Mouse (Mus musculus): ENCODE measurements at regions not wholly inside any gene's neighbourhood (a gene's known extent, or its start where the extent isn't known, plus 50 kb on each side); places are given as distances from the start of the nearest gene placed in this dataset.
A peak's percentile ranks its signal among the peaks of the same experiment; 100 is the strongest.

DNA sequence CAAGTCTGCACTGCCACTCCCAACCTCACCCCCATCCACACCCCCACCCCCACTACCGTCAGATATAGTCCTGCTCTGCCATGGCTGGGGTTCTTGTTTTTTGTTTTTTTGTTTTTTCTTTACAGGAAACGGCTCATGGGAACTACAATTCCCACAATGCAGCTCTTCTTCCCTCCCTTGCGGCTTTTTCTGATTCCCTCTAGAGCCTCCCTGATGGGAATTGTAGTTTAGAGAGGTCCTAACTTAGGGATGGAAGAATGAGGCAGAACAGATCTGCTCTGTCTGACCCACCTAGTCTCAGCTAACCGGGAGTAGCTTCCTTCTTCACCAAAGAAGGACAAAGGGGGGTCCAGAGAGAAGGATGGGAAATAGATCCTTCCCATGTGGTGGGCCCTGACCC lies 98.7 kb upstream of the Mvb12b start:
- no peak for DNase-seq (ENCODE audit: extremely low spot score, low read depth, low spot score)

DNA sequence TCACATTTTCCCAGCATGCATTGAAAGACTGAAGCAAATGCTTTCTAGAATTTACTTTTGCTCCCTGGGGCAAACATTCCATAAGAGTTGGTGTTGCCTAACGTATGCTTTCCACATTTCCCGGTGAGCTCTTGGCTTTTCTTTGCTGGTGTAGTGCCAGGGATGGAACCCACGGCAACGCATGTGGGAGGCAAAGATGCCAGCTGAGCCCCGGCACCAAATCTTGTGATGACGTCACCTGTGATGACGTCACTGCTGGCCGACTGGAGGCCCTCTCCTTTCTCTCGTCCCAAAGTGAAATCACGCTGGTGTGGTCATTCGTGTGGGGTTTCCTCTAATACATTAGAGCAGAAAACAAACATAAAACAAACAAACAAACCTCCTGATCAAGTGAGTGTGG lies 97.6 kb upstream of the Mvb12b start:
- DNase-seq (ENCODE audit: extremely low spot score, low read depth, low spot score) = no peak

GRCm38 (mm10) chr2:33983112-33983748 lies 95.5 kb upstream of the Mvb12b start:
- DNase-seq (ENCODE audit: extremely low spot score, low read depth, low spot score) = no peak

- no peak for DNase-seq (ENCODE audit: extremely low spot score, low read depth, low spot score)
Observed at GRCm38 (mm10) chr2:33981936-33982335, 94.2 kb upstream of the Mvb12b start.

GRCm38 (mm10) chr2:33981321-33981720 lies 93.6 kb upstream of the Mvb12b start:
- DNase-seq (ENCODE audit: extremely low spot score, low read depth, low spot score) = no peak

DNA sequence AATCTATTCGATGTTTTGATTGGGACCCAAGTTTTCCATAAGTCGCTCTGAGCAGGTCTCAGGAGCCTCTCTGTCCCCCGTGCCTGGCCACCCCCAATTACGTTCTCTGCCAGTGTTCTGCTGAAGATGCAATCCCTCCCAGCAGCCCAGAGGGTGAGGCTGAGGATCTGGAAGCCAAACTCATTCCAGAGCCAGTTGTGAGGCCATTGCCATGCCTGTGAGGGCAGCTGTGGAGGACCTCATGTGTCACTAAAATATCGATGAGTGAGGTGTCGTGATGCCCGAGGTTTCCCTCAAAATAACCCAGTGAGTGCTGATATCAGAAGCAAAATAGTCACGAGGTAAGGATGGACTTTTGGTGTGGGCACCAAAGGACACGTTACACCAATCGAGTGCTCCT lies 93.1 kb upstream of the Mvb12b start:
- DNase-seq (ENCODE audit: extremely low spot score, low read depth, low spot score) = no peak

- no peak for DNase-seq (ENCODE audit: extremely low spot score, low read depth, low spot score)
Observed at GRCm38 (mm10) chr2:33979276-33979675, 91.5 kb upstream of the Mvb12b start.

DNA sequence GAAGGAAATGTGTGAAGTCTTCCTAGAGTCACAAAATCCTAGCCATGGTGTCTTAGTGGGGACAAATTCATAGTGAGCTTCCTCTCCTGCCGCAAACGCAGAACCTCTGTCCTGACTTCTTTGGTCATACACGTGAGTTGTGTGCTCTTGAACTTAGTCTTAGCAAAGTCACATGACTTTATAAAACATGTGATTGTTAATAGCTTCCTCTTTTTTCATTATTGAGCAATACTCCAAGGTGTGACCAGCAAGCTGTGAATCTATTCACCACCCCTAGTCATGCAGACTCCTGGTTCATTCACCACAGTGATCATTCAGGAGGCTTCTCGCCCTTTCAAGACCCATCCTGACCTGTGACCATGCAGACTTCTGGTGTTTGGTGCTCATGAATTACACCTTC lies 90.8 kb upstream of the Mvb12b start:
- no peak for DNase-seq (ENCODE audit: extremely low spot score, low read depth, low spot score)

DNA sequence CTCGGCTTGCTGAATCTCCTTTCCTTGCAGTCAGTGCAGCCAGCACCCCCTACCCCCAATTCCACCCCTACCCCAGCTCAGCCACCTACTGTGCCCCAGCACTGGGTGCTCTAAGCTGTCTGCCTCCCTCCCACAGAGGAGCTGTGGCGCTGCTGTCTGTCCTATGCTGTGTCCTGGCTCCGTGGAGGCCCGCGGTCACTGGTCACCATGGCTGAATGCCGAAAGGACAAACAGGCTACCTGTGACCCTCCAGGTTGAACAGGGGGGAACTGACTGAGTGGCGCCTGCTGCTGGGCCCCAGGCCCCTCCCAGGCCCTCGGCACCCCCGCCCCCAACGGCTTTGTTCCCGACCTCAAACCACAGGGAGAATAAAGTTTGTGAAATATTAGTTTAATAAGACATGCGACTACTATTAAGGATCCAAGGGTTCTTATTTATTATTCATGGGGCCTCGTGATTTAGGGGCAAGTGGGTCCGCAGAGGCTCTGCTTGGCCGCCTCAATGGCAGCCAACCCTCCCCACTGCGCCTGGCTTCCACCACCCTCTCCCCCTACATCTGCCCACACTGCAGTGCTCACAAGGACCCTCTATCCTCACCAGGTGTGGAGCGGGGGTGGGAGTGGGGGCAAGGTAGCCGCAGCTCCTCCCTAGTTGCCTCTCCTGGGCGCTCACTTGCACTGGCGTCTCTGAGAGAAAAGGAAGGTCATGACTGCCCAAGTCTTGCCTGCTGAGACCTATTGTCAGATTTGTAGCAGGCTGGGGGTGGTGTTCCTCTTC lies 90.0 kb upstream of the Mvb12b start:
- DNase-seq (ENCODE audit: extremely low spot score, low read depth, low spot score) = no peak

GRCm38 (mm10) chr2:33977151-33977550 lies 89.4 kb upstream of the Mvb12b start:
- no peak for DNase-seq (ENCODE audit: extremely low spot score, low read depth, low spot score)

DNA sequence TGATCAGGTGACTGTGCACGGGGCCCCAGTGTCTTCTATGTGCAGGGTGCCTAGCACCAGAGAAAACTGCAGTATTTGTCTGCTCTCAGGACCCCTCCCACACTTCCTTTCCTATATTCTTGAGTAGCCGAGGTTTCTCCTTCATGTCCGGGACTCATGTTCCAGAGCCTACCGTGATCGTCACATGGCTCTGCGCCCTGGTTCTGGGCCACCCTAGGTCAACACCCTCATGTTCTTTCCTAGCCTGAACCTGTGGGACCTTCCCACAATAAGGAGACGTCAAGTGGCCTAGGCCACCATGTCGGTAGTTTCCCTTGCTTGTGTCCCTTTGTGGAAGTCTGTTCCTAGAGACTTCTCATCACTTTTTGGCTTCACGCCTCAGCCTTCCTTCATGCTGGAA lies 88.4 kb upstream of the Mvb12b start:
- DNase-seq (ENCODE audit: extremely low spot score, low read depth, low spot score) = no peak

DNA sequence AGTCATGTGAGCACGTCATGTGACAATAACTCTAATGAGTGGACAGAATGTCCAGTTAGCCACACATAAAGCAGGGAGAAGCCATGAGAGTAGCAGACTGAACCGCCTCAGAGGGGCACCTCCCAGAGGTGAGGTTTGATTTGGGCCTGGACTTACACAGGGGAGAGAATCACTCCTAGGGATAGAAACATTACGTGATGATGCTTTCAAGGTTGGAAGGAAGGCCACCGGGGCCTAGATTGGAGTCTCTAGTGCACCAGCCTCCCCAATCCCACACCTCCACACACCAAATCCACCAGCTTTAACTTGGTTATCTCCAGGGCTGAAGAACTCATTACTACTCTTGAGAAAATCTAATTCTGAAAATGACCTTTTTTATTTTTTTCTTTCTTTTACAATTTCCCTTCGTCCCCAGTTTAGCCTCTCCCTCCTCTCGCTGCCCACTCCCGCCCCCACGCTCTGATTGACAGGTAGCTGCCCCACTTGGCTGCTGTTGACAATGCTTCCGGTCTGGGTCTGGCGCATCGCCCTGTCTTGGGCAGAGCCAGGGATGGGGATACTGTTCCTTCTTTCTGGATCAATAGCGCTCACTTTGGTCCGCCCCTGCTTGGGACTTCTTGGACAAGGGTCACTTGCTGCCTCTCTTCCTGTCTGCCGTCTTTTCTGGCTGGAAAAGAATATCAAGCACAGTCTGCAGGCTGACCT lies 87.8 kb upstream of the Mvb12b start:
- DNase-seq (ENCODE audit: extremely low spot score, low read depth, low spot score) = no peak

- DNase-seq (ENCODE audit: extremely low spot score, low read depth, low spot score) = no peak
Observed at GRCm38 (mm10) chr2:33974737-33975422, 87.1 kb upstream of the Mvb12b start.

DNA sequence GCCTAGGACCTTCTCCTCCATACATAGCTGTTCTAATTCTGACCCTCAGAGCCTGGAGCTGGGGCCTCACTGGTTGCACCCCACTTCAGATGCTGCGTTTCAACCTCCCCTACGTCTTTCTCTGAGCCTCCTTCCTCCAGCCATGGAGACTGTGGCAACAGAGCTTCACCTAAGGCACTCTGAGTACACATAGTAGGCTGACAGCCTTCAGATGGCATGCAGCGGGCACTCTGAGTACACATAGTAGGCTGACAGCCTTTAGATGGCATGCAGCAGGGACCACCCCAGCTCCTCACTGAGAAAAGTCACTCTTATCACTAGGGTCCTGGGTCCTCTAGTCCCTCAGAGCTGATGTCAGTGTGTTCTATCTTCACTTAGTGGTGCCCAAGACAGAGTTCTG lies 86.3 kb upstream of the Mvb12b start:
- no peak for DNase-seq (ENCODE audit: extremely low spot score, low read depth, low spot score)

DNA sequence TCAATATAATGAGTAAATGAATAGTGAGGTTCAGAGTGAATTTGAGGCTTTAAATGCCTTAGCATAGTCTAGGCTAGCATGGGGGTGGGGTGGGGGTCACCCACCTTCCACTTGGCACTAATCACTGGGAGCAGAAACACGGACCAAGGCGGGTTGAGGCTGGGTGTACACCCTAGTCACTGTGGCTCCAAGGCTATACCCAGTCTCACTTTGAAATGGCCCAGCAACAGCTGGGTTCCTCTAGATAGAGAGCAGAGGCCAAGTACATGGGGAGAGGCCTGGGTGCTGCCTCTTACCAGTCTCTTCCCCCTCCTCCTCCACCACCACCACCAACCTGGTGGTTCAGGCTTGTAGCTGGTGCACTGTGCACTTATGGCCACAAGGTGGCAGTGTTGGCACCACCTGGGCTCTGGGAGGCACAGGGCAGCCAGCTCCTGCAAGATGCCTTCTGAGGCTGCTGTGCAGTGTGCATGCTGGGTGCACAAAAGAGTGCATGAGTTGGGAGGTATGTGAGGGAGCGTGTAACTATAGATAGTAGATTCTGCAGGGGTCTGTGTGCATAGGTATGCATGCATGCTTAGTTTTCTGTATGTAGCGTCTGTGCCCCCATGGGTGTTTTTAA lies 85.6 kb upstream of the Mvb12b start:
- DNase-seq (ENCODE audit: extremely low spot score, low read depth, low spot score) = peak; percentile 39

- no peak for DNase-seq (ENCODE audit: extremely low spot score, low read depth, low spot score)
Observed at GRCm38 (mm10) chr2:33966984-33967421, 79.3 kb upstream of the Mvb12b start.

GRCm38 (mm10) chr2:33966389-33966983 lies 78.7 kb upstream of the Mvb12b start:
- no peak for DNase-seq (ENCODE audit: extremely low spot score, low read depth, low spot score)

- DNase-seq (ENCODE audit: extremely low spot score, low read depth, low spot score) = no peak
Observed at GRCm38 (mm10) chr2:33964096-33964495, 76.3 kb upstream of the Mvb12b start.

DNA sequence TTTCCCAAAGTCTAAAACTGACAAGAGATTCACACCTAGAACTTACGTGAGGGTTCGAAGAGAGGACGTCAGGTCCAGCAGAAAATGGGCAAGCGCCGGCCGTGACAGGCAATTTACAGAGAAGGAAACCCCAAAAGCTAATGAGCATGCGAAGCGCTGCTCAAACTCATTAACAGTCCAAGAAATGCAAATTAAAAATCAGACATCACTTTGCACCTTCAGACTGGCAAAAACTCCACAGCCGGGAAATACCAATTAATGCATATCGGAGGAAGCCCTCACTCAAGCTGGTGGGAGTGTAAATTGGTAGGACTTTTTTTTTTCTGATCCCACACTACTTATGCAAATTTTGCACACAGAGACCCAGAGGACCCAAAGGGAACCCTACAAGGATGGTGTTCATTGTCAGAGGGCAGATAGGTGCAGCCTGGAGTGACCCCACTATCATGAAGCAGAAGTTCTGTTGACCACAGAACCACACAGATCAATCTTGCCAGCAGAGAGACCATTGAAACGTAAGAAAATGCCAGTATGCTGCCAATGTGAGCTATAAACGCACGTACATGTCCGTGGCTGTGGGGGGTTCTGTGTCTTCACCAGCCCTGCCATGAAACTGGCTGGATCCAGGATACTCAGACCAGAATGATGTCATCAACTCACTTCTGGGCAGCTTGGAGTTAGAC lies 74.8 kb upstream of the Mvb12b start:
- no peak for DNase-seq (ENCODE audit: extremely low spot score, low read depth, low spot score)

DNA sequence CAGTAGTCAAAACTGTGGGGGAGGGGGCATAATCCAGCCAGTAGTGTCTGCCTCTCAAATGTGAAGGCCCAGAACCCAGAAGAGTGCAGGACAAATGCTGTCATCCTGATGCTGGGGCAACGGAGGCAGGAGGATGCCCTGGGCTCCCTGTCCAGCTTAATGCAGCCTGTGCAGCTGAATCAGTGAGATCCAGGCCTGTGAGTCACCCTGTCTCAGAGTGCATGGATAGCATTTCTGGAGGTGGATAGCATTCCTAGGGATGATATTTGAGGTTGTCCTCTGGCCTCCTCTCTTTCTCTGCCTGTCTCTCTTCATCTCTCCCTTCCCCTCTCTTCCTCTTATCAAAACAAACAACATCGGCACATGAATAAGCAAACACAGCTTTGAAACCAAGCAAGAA lies 73.8 kb upstream of the Mvb12b start:
- DNase-seq (ENCODE audit: extremely low spot score, low read depth, low spot score) = no peak

All from hindlimb bud, embryonic 11.5 days (tissue).